8 mouse cellular contexts compared by ENCODE assay signal in genomic region chr10:40141016-40141851, GRCm38 (mm10). TPM values are rescaled to one million over a fixed set of nuclear protein-coding genes. Genes with fewer than 3 reads are reported as not detected.
DNase-seq lines count a peak whose midpoint lies in the region; ATAC-seq lines count a peak whose summit lies in the region.

No protein-coding gene starts in this region.

- no peaks in the 10 kb centered on the region for H3K36me3 ChIP-seq in lung, embryonic 16.5 days (ENCODE audit: control insufficient read depth, insufficient read depth, low read length)
- H3K36me3 ChIP-seq in intestine, embryonic 16.5 days (ENCODE audit: control insufficient read depth, insufficient read depth, low read length) = no peaks in the 10 kb centered on the region

- peak overlapping the region; percentile 99 for H3K4me2 ChIP-seq in lung, embryonic 16.5 days (ENCODE audit: low read depth, low read length)
- peak overlapping the region; percentile 96 for H3K4me2 ChIP-seq in intestine, embryonic 16.5 days (ENCODE audit: low read depth, low read length)

- peak overlapping the region; percentile 66 for H3K4me3 ChIP-seq in lung, embryonic 16.5 days (ENCODE audit: low read length)
- H3K4me3 ChIP-seq in intestine, embryonic 16.5 days (ENCODE audit: low read length) = peak overlapping the region; percentile 85

- no peaks in the 10 kb centered on the region for H3K9me3 ChIP-seq in lung, embryonic 16.5 days (ENCODE audit: control insufficient read depth, low read length)
- H3K9me3 ChIP-seq in intestine, embryonic 16.5 days (ENCODE audit: control insufficient read depth, low read length) = no peaks in the 10 kb centered on the region

- WGBS in lung, embryonic 16.5 days = 17% methylated on average over 27 of the region's 27 CpGs
- WGBS in intestine, embryonic 16.5 days = 15% methylated on average over 27 of the region's 27 CpGs

- no peak overlapping the region for H3K27ac ChIP-seq in lung, embryonic 16.5 days (ENCODE audit: low read length)
- H3K27ac ChIP-seq in intestine, embryonic 16.5 days (ENCODE audit: low read length) = peak overlapping the region; percentile 41

- peaks cover 3% of the 10 kb centered on the region; the same call in 1 of the 2 replicates for H3K4me1 ChIP-seq in lung, embryonic 16.5 days (replicated peaks; ENCODE audit: control insufficient read depth, insufficient read depth, low read length)
- H3K4me1 ChIP-seq in intestine, embryonic 16.5 days (ENCODE audit: control insufficient read depth, insufficient read depth, low read length) = peaks cover 6% of the 10 kb centered on the region; the same call in 1 of the 2 replicates

- peak; percentile 13; the same call in 1 of the 2 replicates for ATAC-seq in lung, embryonic 16.5 days (ENCODE audit: low read depth)
- ATAC-seq in intestine, embryonic 16.5 days = peak; percentile 29
- peak; percentile 87 for ATAC-seq in megakaryocyte-erythroid progenitor cell, adult 5-6 weeks (replicated peaks; ENCODE audit: low FRiP score, low TSS enrichment, poor library complexity, severe bottlenecking)

- peak overlapping the region; percentile 73 for H3K9ac ChIP-seq in lung, embryonic 16.5 days (ENCODE audit: low read length)
- peak overlapping the region; percentile 84 for H3K9ac ChIP-seq in intestine, embryonic 16.5 days (ENCODE audit: low read depth, low read length)

- peaks cover 14% of the 10 kb centered on the region; the same call in 1 of the 2 replicates for H3K27me3 ChIP-seq in lung, embryonic 16.5 days (ENCODE audit: control insufficient read depth, insufficient read depth, low read depth, low read length)
- no peaks in the 10 kb centered on the region for H3K27me3 ChIP-seq in intestine, embryonic 16.5 days (replicated peaks; ENCODE audit: control insufficient read depth, insufficient read depth, low read length)

- DNase-seq in lung, postnatal 36 days = no peak
- DNase-seq in cerebellum, adult 11-12 months = peak; percentile 52
- DNase-seq in heart, adult 18-20 months = peak; percentile 59 to 64
- DNase-seq in thymus, postnatal 0 days (ENCODE audit: low spot score) = peak; percentile 38
- no peak for DNase-seq in frontal cortex, postnatal 25 days (ENCODE audit: low spot score in 2 of 2)

RNA-seq across cellular contexts. Expression of gene Slc16a10, which starts 0.8 kb away (rescaled TPM):
- polyA plus RNA-seq in lung, embryonic 16.5 days (2015; fragmentation: Nextera tagmentation; extraction: Ambion mirVana) = 5.0 and 7.8 TPM in 2 replicates
- total RNA-seq in heart, adult 18-20 months (2021) = 10 to 100 TPM; 18.8 to 21.7 TPM
- polyA plus RNA-seq in intestine, embryonic 16.5 days (2015; fragmentation: Nextera tagmentation; extraction: Ambion mirVana) = 48.2 and 61.4 TPM in 2 replicates
- 44.2 and 51.6 TPM in 2 replicates for total RNA-seq in megakaryocyte-erythroid progenitor cell, adult 5-6 weeks (2014; fragmentation: Nextera tagmentation)
- total RNA-seq in megakaryocyte-erythroid progenitor cell, adult 5-6 weeks (2017) = 27.1 and 35.5 TPM in 2 replicates
- 26.5 and 31.2 TPM in 2 replicates for polyA plus RNA-seq in thymus, postnatal 0 days (2015; fragmentation: Nextera tagmentation; extraction: Ambion mirVana)

Comparison
In these comparisons a context has a peak if more than half of its experiments do, and no peak if none do; other contexts are left out.
1. ATAC-seq: peak in every context shown above with its lines; median percentile 87 in megakaryocyte-erythroid progenitor cell, adult 5-6 weeks; 29 in intestine, embryonic 16.5 days; 13 in lung, embryonic 16.5 days.
2. DNase-seq: peak in cerebellum, adult 11-12 months (single experiment), heart, adult 18-20 months (2 of 2) and thymus, postnatal 0 days (single experiment); none in lung, postnatal 36 days (single experiment) and frontal cortex, postnatal 25 days (0 of 2).